Mouse (Mus musculus): ENCODE results near the gene Sp2. TPM values are rescaled to one million over a fixed set of nuclear protein-coding genes. Genes with fewer than 3 reads are reported as not detected.
A peak's percentile ranks its signal among the peaks of the same experiment; 100 is the strongest.

The Sp2 gene
- polyA plus RNA-seq, 1 experiment from 2014 or later = 5.8 TPM

GRCm38 (mm10) chr11:97003170-97003569, 20.4 kb upstream of the Sp2 start:
- no peaks in the 10 kb centered on the region for H3K4me1 ChIP-seq (replicated peaks; ENCODE audit: control insufficient read depth, insufficient read depth)
- H3K9ac ChIP-seq (ENCODE audit: low read length) = no peak overlapping the region
- H3K4me3 ChIP-seq (ENCODE audit: low read depth, low read length) = no peak overlapping the region
- TF ChIP-seq CTCF (IDR thresholded peaks at IDR 0.05; ENCODE audit: low read depth) (no peak), EP300 (optimal IDR thresholded peaks at IDR 0.05) (no peak)
- DNase-seq (ENCODE audit: low spot score) = no peak
- H3K4me2 ChIP-seq (replicated peaks; ENCODE audit: low read depth) = no peak overlapping the region
- no peaks in the 10 kb centered on the region for H3K9me3 ChIP-seq (ENCODE audit: control insufficient read depth, low read length)
- ATAC-seq (ENCODE audit: low FRiP score, low TSS enrichment) = no peak
- no peak overlapping the region for H3K27ac ChIP-seq (replicated peaks)
- WGBS = 29% methylated on average over 5 of the region's 5 CpGs
- H3K27me3 ChIP-seq (ENCODE audit: control insufficient read depth, insufficient read depth, low read length) = no peaks in the 10 kb centered on the region
- H3K36me3 ChIP-seq (ENCODE audit: control insufficient read depth, insufficient read depth, low read length) = no peaks in the 10 kb centered on the region

GRCm38 (mm10) chr11:96997380-96997956, 14.7 kb upstream of the Sp2 start:
- Histone ChIP-seq H3K9me3 (ENCODE audit: control insufficient read depth, low read length) (no peaks in the 10 kb centered on the region), H3K4me1 (replicated peaks; ENCODE audit: control insufficient read depth, insufficient read depth) (no peaks in the 10 kb centered on the region), H3K4me3 (ENCODE audit: low read depth, low read length) (peak overlapping the region; percentile 28), H3K27me3 (ENCODE audit: control insufficient read depth, insufficient read depth, low read length) (no peaks in the 10 kb centered on the region), H3K27ac (replicated peaks) (0 out of 2 replicates have a peak overlapping the region, but pooled peaks have one; percentile 24), H3K9ac (ENCODE audit: low read length) (peak overlapping the region; percentile 65), H3K36me3 (ENCODE audit: control insufficient read depth, insufficient read depth, low read length) (no peaks in the 10 kb centered on the region), H3K4me2 (replicated peaks; ENCODE audit: low read depth) (peak overlapping the region; percentile 57)
- no peak for TF ChIP-seq CTCF (IDR thresholded peaks at IDR 0.05; ENCODE audit: low read depth)
- no peak for TF ChIP-seq EP300 (optimal IDR thresholded peaks at IDR 0.05)
- WGBS = 15% methylated on average over 25 of the region's 30 CpGs
- ATAC-seq (ENCODE audit: low FRiP score, low TSS enrichment) = peak; percentile 28
- DNase-seq (ENCODE audit: low spot score) = peak; percentile 54

- 0 out of 2 replicates have a peak overlapping the region, but pooled peaks have one; percentile 24 for H3K27ac ChIP-seq (replicated peaks)
- ATAC-seq (ENCODE audit: low FRiP score, low TSS enrichment) (peak; percentile 11), DNase-seq (ENCODE audit: low spot score) (no peak)
- H3K9ac ChIP-seq (ENCODE audit: low read length) = peak overlapping the region; percentile 65
- 28% methylated on average over 14 of the region's 17 CpGs for WGBS
- peak overlapping the region; percentile 28; the same call in 1 of the 2 replicates for H3K4me3 ChIP-seq (ENCODE audit: low read depth, low read length)
- H3K4me2 ChIP-seq (replicated peaks; ENCODE audit: low read depth) = peak overlapping the region; percentile 57
- no peaks in the 10 kb centered on the region for H3K9me3 ChIP-seq (ENCODE audit: control insufficient read depth, low read length)
- no peaks in the 10 kb centered on the region for H3K27me3 ChIP-seq (ENCODE audit: control insufficient read depth, insufficient read depth, low read length)
- H3K36me3 ChIP-seq (ENCODE audit: control insufficient read depth, insufficient read depth, low read length) = no peaks in the 10 kb centered on the region
- no peaks in the 10 kb centered on the region for H3K4me1 ChIP-seq (replicated peaks; ENCODE audit: control insufficient read depth, insufficient read depth)
- TF ChIP-seq EP300 (optimal IDR thresholded peaks at IDR 0.05) = no peak
- no peak for TF ChIP-seq CTCF (IDR thresholded peaks at IDR 0.05; ENCODE audit: low read depth)
Measured at GRCm38 (mm10) chr11:96996773-96997379, 14.1 kb upstream of the Sp2 start.

GRCm38 (mm10) chr11:96995836-96996772, 13.3 kb upstream of the Sp2 start:
- Histone ChIP-seq H3K4me1 (replicated peaks; ENCODE audit: control insufficient read depth, insufficient read depth) (no peaks in the 10 kb centered on the region), H3K9me3 (ENCODE audit: control insufficient read depth, low read length) (no peaks in the 10 kb centered on the region), H3K4me3 (ENCODE audit: low read depth, low read length) (no peak overlapping the region), H3K27ac (replicated peaks) (no peak overlapping the region), H3K27me3 (ENCODE audit: control insufficient read depth, insufficient read depth, low read length) (no peaks in the 10 kb centered on the region), H3K36me3 (ENCODE audit: control insufficient read depth, insufficient read depth, low read length) (no peaks in the 10 kb centered on the region), H3K4me2 (replicated peaks; ENCODE audit: low read depth) (no peak overlapping the region), H3K9ac (ENCODE audit: low read length) (no peak overlapping the region)
- TF ChIP-seq EP300 (optimal IDR thresholded peaks at IDR 0.05) (no peak), CTCF (IDR thresholded peaks at IDR 0.05; ENCODE audit: low read depth) (no peak)
- DNase-seq (ENCODE audit: low spot score) (no peak), ATAC-seq (ENCODE audit: low FRiP score, low TSS enrichment) (no peak)
- 80% methylated on average over 15 of the region's 15 CpGs for WGBS

- Histone ChIP-seq H3K9me3 (ENCODE audit: control insufficient read depth, low read length) (no peaks in the 10 kb centered on the region), H3K27me3 (ENCODE audit: control insufficient read depth, insufficient read depth, low read length) (no peaks in the 10 kb centered on the region), H3K27ac (replicated peaks) (no peak overlapping the region), H3K4me3 (ENCODE audit: low read depth, low read length) (no peak overlapping the region), H3K4me1 (replicated peaks; ENCODE audit: control insufficient read depth, insufficient read depth) (no peaks in the 10 kb centered on the region), H3K9ac (ENCODE audit: low read length) (no peak overlapping the region), H3K4me2 (replicated peaks; ENCODE audit: low read depth) (no peak overlapping the region), H3K36me3 (ENCODE audit: control insufficient read depth, insufficient read depth, low read length) (no peaks in the 10 kb centered on the region)
- WGBS = 31% methylated on average over 5 of the region's 5 CpGs
- no peak for ATAC-seq (ENCODE audit: low FRiP score, low TSS enrichment)
- DNase-seq (ENCODE audit: low spot score) = no peak
- TF ChIP-seq EP300 (optimal IDR thresholded peaks at IDR 0.05) = no peak
- no peak for TF ChIP-seq CTCF (IDR thresholded peaks at IDR 0.05; ENCODE audit: low read depth)
Measured at GRCm38 (mm10) chr11:96995031-96995430, 12.3 kb upstream of the Sp2 start.

All from stomach, postnatal 0 days (tissue).